Mouse (Mus musculus) erythroblast, embryonic 14.5 days (primary cell): ENCODE data around the gene Zfp229. TPM values are rescaled to one million over a fixed set of nuclear protein-coding genes. Genes with fewer than 3 reads are reported as not detected.
"Not testable (repeated sequence)": the region's sequence is repeated elsewhere in the genome, so short reads cannot be mapped to it uniquely, and the experiment has no call there.

Experiments used
- H3K27me3 ChIP-seq: 2 replicates; pipeline ENCODE4 v1.6.1; 2012; ENCODE audit warnings: inconsistent platforms; ENCODE audit not compliant: control insufficient read depth
- H3K36me3 ChIP-seq: 2 replicates; pipeline ENCODE4 v1.6.1; 2012; ENCODE audit warnings: mild to moderate bottlenecking, inconsistent platforms; ENCODE audit not compliant: control insufficient read depth
- H3K4me1 ChIP-seq: 2 replicates; pipeline ENCODE4 v1.6.1; 2012; ENCODE audit warnings: inconsistent platforms; ENCODE audit not compliant: control insufficient read depth
- H3K4me3 ChIP-seq: replicated peaks from 2 replicates; pipeline ENCODE3; 2012; ENCODE audit warnings: moderate library complexity, mild to moderate bottlenecking, inconsistent platforms
- H3K9me3 ChIP-seq: 2 replicates; pipeline ENCODE4 v1.6.1; 2012; ENCODE audit warnings: low read length, inconsistent platforms, mixed read lengths; ENCODE audit not compliant: control insufficient read depth
- GATA1 ChIP-seq: IDR thresholded peaks from 2 replicates; pipeline ENCODE4 v1.6.1; 2012; ENCODE audit warnings: low read length, inconsistent platforms, mixed read lengths
- TAL1 ChIP-seq: IDR thresholded peaks from 3 replicates; pipeline ENCODE4 v1.6.1; 2012; ENCODE audit warnings: low read length, inconsistent platforms, mixed read lengths
- polyA plus RNA-seq: library from polyadenylated mRNA; stranded (reverse); fragments of >175 nt; gene quantifications from 2 replicates; pipeline ENCODE4 v1.2.3, GENCODE M21; 2012

The Zfp229 gene
- polyA plus RNA-seq, 1 experiment = 0.07 TPM

DNA sequence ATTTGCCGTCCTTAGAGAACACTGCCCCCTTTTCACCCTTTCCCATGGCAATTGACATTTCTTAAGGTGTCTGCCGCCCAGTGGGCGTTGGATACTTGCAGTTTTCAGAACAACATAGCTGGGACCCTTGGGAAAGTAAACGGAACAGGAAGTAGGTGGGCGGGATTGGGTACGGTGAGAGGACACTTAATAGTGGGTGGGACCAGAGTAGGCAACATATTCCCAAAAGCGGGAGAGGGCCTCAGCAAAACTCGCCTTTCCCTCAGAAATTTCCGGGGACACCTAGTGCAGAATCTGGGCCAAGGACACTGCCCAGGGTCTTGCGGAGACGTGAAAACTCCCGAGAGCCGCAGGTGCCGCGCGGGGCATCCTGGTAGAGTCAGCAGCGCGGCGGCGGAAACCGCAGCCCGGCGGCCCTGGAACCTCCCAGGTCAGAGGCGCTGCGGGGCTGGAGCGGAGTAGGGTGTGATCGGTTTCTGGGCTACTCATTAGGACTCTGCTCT is 3.0 kb downstream of the Zfp229 start:
- TF ChIP-seq TAL1 = no peak
- TF ChIP-seq GATA1 = no peak
- H3K4me3 ChIP-seq = peak overlapping the region; percentile 85
- H3K36me3 ChIP-seq = peaks cover 8% of the 10 kb centered on the region
- no peaks in the 10 kb centered on the region for H3K27me3 ChIP-seq
- peaks cover 19% of the 10 kb centered on the region for H3K4me1 ChIP-seq
- no peaks in the 10 kb centered on the region for H3K9me3 ChIP-seq

DNA sequence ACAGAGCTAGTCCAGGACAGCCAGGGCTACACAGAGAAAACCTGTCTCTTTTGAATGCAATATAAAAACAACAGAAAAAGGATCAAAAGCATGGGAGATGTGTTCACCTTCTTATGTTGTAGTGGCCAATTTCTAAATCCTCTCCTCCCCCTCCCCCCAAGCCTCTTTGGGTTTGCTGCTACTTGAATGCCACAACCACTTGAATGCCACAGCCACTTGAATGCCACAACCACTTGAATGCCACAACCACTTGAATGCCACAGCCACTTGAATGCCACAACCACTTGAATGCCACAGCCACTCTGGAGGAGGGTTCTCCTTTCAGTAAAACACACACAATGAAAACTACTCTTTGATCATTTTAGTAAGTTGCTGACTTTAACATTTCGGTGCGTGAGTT is 22.2 kb downstream of the Zfp229 start:
- H3K9me3 ChIP-seq = no peaks in the 10 kb centered on the region
- H3K27me3 ChIP-seq = peaks cover 31% of the 10 kb centered on the region
- H3K4me1 ChIP-seq = no peaks in the 10 kb centered on the region
- TF ChIP-seq TAL1 = no peak
- TF ChIP-seq GATA1 = no peak
- H3K4me3 ChIP-seq = no peak overlapping the region
- no peaks in the 10 kb centered on the region for H3K36me3 ChIP-seq

DNA sequence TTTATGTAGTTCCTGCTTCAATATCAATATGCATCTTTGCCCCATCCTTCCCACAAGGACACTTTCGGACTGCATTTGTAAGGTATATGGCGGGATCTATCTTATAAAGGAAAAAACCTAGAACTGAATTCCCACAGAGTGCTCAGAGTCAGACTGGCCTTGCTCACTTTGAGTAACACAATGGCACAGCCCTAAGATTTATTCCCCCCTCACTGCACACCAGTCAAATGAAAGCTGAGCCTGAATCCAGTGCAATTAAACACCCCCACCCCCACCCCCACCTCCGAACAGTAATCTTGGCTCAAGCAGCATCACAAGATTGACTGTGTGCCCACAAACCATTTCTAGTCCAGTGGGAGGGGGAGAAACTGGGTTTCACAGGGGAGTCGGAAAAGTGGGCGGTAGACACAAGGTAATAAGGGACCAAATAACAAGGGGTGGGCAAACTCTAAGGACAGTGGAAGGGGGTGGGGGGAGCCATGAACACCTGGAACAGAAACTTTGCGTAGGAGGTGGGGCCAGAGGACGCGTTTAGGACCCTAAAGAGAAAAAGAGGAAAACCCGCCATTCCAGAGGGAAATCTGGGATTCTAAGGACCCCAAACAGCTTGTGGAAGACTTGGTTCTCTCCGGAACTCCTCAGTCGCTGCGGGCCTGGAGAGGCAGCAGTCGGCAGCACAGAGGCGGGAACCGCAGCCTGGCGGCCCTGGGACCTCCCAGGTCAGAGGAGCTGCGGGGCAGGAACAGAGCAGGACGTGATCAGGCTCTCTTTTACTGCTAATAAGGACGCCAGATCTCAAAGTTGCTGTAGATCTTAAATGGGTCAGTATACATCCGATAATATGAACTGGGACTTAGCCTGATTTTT is 23.0 kb downstream of the Zfp229 start:
- Histone ChIP-seq H3K4me1 (no peaks in the 10 kb centered on the region), H3K4me3 (no peak overlapping the region), H3K36me3 (no peaks in the 10 kb centered on the region), H3K27me3 (peaks cover 31% of the 10 kb centered on the region), H3K9me3 (no peaks in the 10 kb centered on the region)
- no peak for TF ChIP-seq GATA1
- no peak for TF ChIP-seq TAL1

DNA sequence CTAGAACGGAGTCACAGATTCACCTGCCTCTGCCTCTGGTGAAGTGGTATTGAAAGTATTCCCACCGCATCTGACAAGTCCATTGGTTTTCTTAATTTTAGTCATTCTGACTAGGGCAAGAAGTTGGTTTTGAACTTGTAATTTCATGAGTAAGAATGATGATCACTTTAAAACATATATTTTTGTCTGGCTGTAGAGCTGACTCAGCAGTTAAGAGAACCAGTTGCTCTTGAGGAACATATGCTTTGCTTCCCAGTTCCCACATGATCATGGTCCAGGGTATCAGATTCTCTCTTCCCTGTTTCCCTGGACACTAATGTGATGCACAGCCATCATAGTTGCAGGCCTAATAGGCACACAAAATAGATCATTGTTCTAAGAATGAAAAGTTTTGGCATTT is 39.7 kb downstream of the Zfp229 start:
- no peak for TF ChIP-seq TAL1
- no peak for TF ChIP-seq GATA1
- Histone ChIP-seq H3K27me3 (no peaks in the 10 kb centered on the region), H3K4me1 (no peaks in the 10 kb centered on the region), H3K4me3 (no peak overlapping the region), H3K9me3 (no peaks in the 10 kb centered on the region), H3K36me3 (no peaks in the 10 kb centered on the region)

DNA sequence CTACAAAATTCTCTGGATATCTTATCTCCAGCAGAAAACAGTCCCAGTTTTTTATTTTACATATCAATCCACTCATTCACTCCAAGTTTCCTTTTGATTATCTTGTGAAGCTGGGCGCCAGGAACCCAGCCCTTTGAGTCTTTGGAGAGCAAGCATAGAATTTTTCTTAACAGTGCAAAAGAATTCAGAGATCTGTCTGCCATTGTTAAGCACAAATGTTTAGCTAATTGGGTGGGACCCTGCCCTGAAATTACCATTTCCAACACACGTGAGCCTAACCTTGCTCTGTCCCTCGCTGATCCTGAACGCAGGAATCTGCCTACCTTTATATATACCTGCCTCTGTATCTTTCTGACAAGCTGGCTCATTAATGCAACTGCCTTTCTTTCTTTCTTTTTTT is 61.7 kb downstream of the Zfp229 start:
- H3K4me1 ChIP-seq = no peaks in the 10 kb centered on the region
- H3K27me3 ChIP-seq = no peaks in the 10 kb centered on the region
- H3K36me3 ChIP-seq = no peaks in the 10 kb centered on the region
- no peak overlapping the region for H3K4me3 ChIP-seq
- no peaks in the 10 kb centered on the region for H3K9me3 ChIP-seq
- TF ChIP-seq TAL1 = no peak
- TF ChIP-seq GATA1 = no peak

DNA sequence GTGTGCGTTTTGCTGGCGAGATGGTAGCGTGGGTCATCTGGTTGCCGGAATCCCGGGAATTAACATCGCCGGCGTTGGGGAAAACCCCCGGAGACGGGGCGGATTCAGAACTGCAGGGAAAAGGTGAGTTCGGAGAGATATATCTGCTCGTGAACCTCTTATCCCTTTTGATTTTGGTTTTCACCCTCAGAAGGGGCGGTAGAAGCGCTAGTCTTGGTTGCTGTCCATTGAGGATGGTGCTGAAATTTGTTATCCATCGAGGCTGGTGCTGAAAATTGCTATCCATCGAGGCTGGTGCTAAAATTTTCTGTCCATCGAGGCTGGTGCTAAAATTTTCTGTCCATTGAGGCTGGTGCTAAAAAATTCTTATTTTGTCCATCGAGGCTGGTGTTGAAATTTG is 70.8 kb downstream of the Zfp229 start:
- H3K27me3 ChIP-seq, H3K4me3 ChIP-seq, H3K36me3 ChIP-seq, H3K4me1 ChIP-seq, H3K9me3 ChIP-seq: not testable (repeated sequence)

Other genes starting within 250 kb of the Zfp229 start
- 0.05 and 0.13 TPM in 2 replicates for gene Zfp53, start 241.8 kb upstream of the Zfp229 start, polyA plus RNA-seq
- 0.01 TPM in 1 of 2 replicates, not detected in the other for gene Zfp52, start 195.3 kb upstream of the Zfp229 start, polyA plus RNA-seq
- gene Zfp948, start 163.8 kb upstream of the Zfp229 start, polyA plus RNA-seq = 0.09 and 0.14 TPM in 2 replicates
- 0.05 and 0.10 TPM in 2 replicates for gene Zfp983, start 80.2 kb upstream of the Zfp229 start, polyA plus RNA-seq
- not detected in 2 replicates for gene Gm10226, start 38.9 kb upstream of the Zfp229 start, polyA plus RNA-seq
- gene Zfp760, start 23.1 kb upstream of the Zfp229 start, polyA plus RNA-seq = 0.02 and 0.03 TPM in 2 replicates
- gene Zfp820, start 115.0 kb downstream of the Zfp229 start, polyA plus RNA-seq = 0.04 TPM in 1 of 2 replicates, not detected in the other
- not detected in 2 replicates for gene Zfp995, start 179.1 kb downstream of the Zfp229 start, polyA plus RNA-seq
- gene Zfp942, start 231.7 kb downstream of the Zfp229 start, polyA plus RNA-seq = 0.01 and 0.04 TPM in 2 replicates
- 0.03 and 0.09 TPM in 2 replicates for gene Zfp943, start 231.8 kb downstream of the Zfp229 start, polyA plus RNA-seq